In the genomic region with DNA sequence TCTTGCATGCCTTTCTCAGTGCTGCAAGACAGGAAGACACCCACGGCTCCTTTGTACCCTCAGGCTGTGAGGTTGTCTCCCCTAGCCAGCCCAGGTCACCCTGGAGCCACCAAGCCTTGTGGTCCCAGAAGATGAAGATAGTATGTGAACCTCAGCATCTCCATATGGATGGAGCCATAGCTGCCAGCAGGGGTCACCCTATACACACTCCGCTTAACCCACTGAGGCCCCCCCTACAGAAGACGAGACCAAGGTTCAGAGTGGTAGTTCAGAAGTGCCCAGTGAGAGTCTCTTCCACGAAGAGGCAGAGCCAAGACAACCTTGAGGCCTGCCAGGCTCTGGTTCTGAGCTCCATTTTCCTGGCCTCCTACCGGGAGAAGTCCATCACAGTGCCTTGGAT, we compare ENCODE assay signal across 13 mouse cellular contexts. TPM values are rescaled to one million over a fixed set of nuclear protein-coding genes. Genes with fewer than 3 reads are reported as not detected.
A peak's percentile ranks its signal among the peaks of the same experiment; 100 is the strongest.
DNase-seq lines count a peak whose midpoint lies in the region; ATAC-seq and TF ChIP-seq lines count a peak whose summit lies in the region.
"Had no signal": no experiment of that assay in that cellular context is flagged by ENCODE, and none has a peak within 500 bp of the region (broad histone marks: within the 10 kb centered on the region; RNA-seq: fewer than 3 reads in every experiment).

No protein-coding gene starts in this region.

- dilution Hi-C loops in CH12.LX (cut with MboI; ENCODE audit: extremely low pct_ligation_motif_present, extremely low pct_unique_long_range_greater_than_20kb, low sequenced_read_pairs) = no loop called here

- no peak overlapping the region for H3K27ac ChIP-seq in forebrain, embryonic 14.5 days (ENCODE audit: low read depth, low read length)
- no peak overlapping the region for H3K27ac ChIP-seq in forebrain, embryonic 10.5 days
- H3K27ac ChIP-seq in CH12.LX (ENCODE audit: insufficient read depth, low read depth) = no peak overlapping the region
- no peak overlapping the region for H3K27ac ChIP-seq in cortical plate, adult 2 months (ENCODE audit: insufficient read depth, low read length)
- no peak overlapping the region for H3K27ac ChIP-seq in neural tube, embryonic 15.5 days (replicated peaks)
- H3K27ac ChIP-seq: embryonic facial prominence, embryonic 12.5 days; limb, embryonic 15.5 days had no signal

- H3K4me2 ChIP-seq in forebrain, embryonic 14.5 days (ENCODE audit: low read length) = no peak overlapping the region
- H3K4me2 ChIP-seq in CH12.LX (ENCODE audit: insufficient read depth, low read depth, poor library complexity, severe bottlenecking) = no peak overlapping the region
- H3K4me2 ChIP-seq in neural tube, embryonic 15.5 days = no peak overlapping the region
- H3K4me2 ChIP-seq: embryonic facial prominence, embryonic 12.5 days; limb, embryonic 15.5 days had no signal

- TF ChIP-seq RAD21 in CH12.LX (IDR thresholded peaks at IDR 0.05; ENCODE audit: low read depth, low read length) = peak; percentile 55

- H3K4me3 ChIP-seq in forebrain, embryonic 14.5 days (ENCODE audit: low read depth, low read length) = no peak overlapping the region
- H3K4me3 ChIP-seq in forebrain, embryonic 10.5 days = no peak overlapping the region
- H3K4me3 ChIP-seq in CH12.LX (replicated peaks in 1 of 3; ENCODE audit: low read depth in 2 of 3, low read length in 2 of 3, poor library complexity in 1 of 3) = no peak overlapping the region
- H3K4me3 ChIP-seq in cortical plate, adult 2 months (ENCODE audit: insufficient read depth, low read length) = no peak overlapping the region
- H3K4me3 ChIP-seq in neural tube, embryonic 15.5 days (replicated peaks) = no peak overlapping the region
- H3K4me3 ChIP-seq: embryonic facial prominence, embryonic 12.5 days; limb, embryonic 15.5 days had no signal

- TF ChIP-seq POLR2A in CH12.LX (IDR thresholded peaks at IDR 0.05; ENCODE audit: low read depth, low read length) = no peak
- TF ChIP-seq POLR2A in cortical plate, adult 2 months (IDR thresholded peaks at IDR 0.05; ENCODE audit: extremely low read depth, insufficient read depth, low read length) = no peak

- no peaks in the 10 kb centered on the region for H3K27me3 ChIP-seq in forebrain, embryonic 14.5 days (replicated peaks; ENCODE audit: control insufficient read depth, insufficient read depth, low read length)
- no peaks in the 10 kb centered on the region for H3K27me3 ChIP-seq in forebrain, embryonic 10.5 days (ENCODE audit: poor library complexity, severe bottlenecking)
- peaks cover 72% of the 10 kb centered on the region for H3K27me3 ChIP-seq in CH12.LX (replicated peaks)
- H3K27me3 ChIP-seq in neural tube, embryonic 15.5 days (replicated peaks) = 0 out of 2 replicates have a peak, but pooled peaks cover 3% of the 10 kb centered on the region

- in situ Hi-C loops in CH12.LX (cut with MboI; ENCODE audit: low pct_ligation_motif_present, low pct_unique_long_range_greater_than_20kb, low sequenced_read_pairs) = loop anchor here (25.0 kb wide), 1 partner anchor 497 kb away; no protein-coding TSS in a partner anchor

- DNase-seq in forebrain, embryonic 14.5 days (ENCODE audit: low spot score) = peak; percentile 35
- no peak for DNase-seq in forebrain, embryonic 10.5 days (ENCODE audit: extremely low spot score, low spot score)
- peak; percentile 21 for DNase-seq in layer of hippocampus, adult 11-12 months (ENCODE audit: low spot score)
- DNase-seq in layer of hippocampus, adult 9-11 months = no peak
- DNase-seq in CH12.LX (ENCODE audit: extremely low read depth) = no peak
- DNase-seq in thymus, postnatal 36 days = no peak
- DNase-seq: thymus, postnatal 4 days had no signal

- no peaks in the 10 kb centered on the region for H3K79me2 ChIP-seq in CH12.LX (replicated peaks; ENCODE audit: control insufficient read depth, extremely low read depth, insufficient read depth, poor library complexity, severe bottlenecking)

- no peak for ATAC-seq in forebrain, embryonic 14.5 days
- ATAC-seq in neural tube, embryonic 15.5 days (ENCODE audit: low FRiP score) = no peak
- ATAC-seq: midbrain, embryonic 16.5 days had no signal

- H3K9ac ChIP-seq in forebrain, embryonic 14.5 days (ENCODE audit: low read length) = no peak overlapping the region
- no peak overlapping the region for H3K9ac ChIP-seq in CH12.LX (ENCODE audit: insufficient read depth, low read depth)
- no peak overlapping the region for H3K9ac ChIP-seq in neural tube, embryonic 15.5 days (replicated peaks)
- H3K9ac ChIP-seq: embryonic facial prominence, embryonic 12.5 days; limb, embryonic 15.5 days had no signal

- H3K36me3 ChIP-seq in forebrain, embryonic 14.5 days (ENCODE audit: control insufficient read depth, insufficient read depth, low read length) = no peaks in the 10 kb centered on the region
- H3K36me3 ChIP-seq in forebrain, embryonic 10.5 days (replicated peaks) = no peaks in the 10 kb centered on the region
- no peaks in the 10 kb centered on the region for H3K36me3 ChIP-seq in CH12.LX (replicated peaks in 1 of 2; ENCODE audit: control insufficient read depth in 1 of 2, insufficient read depth in 1 of 2, low read length in 1 of 2)
- no peaks in the 10 kb centered on the region for H3K36me3 ChIP-seq in neural tube, embryonic 15.5 days
- H3K36me3 ChIP-seq: embryonic facial prominence, embryonic 12.5 days; limb, embryonic 15.5 days had no signal

- WGBS in forebrain, embryonic 14.5 days = 59% methylated on average over 5 of the region's 5 CpGs
- 67% methylated on average over 5 of the region's 5 CpGs for WGBS in forebrain, embryonic 10.5 days
- WGBS in neural tube, embryonic 15.5 days = 65% methylated on average over 5 of the region's 5 CpGs

- no peaks in the 10 kb centered on the region for H3K4me1 ChIP-seq in forebrain, embryonic 14.5 days (ENCODE audit: control insufficient read depth, insufficient read depth, low read length)
- H3K4me1 ChIP-seq in forebrain, embryonic 10.5 days = no peaks in the 10 kb centered on the region
- H3K4me1 ChIP-seq in CH12.LX (ENCODE audit: control insufficient read depth in 1 of 2, insufficient read depth in 2 of 2) = no peaks in the 10 kb centered on the region
- no peaks in the 10 kb centered on the region for H3K4me1 ChIP-seq in cortical plate, adult 2 months (ENCODE audit: control insufficient read depth, insufficient read depth, low read length)
- no peaks in the 10 kb centered on the region for H3K4me1 ChIP-seq in neural tube, embryonic 15.5 days
- H3K4me1 ChIP-seq: embryonic facial prominence, embryonic 12.5 days; limb, embryonic 15.5 days had no signal

- no peaks in the 10 kb centered on the region for H3K9me3 ChIP-seq in forebrain, embryonic 14.5 days (replicated peaks; ENCODE audit: control insufficient read depth, low read length)
- H3K9me3 ChIP-seq in forebrain, embryonic 10.5 days = peaks cover 6% of the 10 kb centered on the region; the same call in 1 of the 2 replicates
- H3K9me3 ChIP-seq in CH12.LX (replicated peaks; ENCODE audit: low read length) = peaks cover 9% of the 10 kb centered on the region
- no peaks in the 10 kb centered on the region for H3K9me3 ChIP-seq in neural tube, embryonic 15.5 days (replicated peaks)
- H3K9me3 ChIP-seq: embryonic facial prominence, embryonic 12.5 days; limb, embryonic 15.5 days had no signal

- TF ChIP-seq EP300 in CH12.LX (IDR thresholded peaks at IDR 0.05; ENCODE audit: low read length) = no peak

- peak; percentile 12 to 63; a peak in 2 of 4 replicates for TF ChIP-seq CTCF in CH12.LX (conservative IDR thresholded peaks at IDR 0.05 in 1 of 2, IDR thresholded peaks at IDR 0.05 in 1 of 2; ENCODE audit: low read depth in 2 of 2, low read length in 2 of 2)
- peak; percentile 51 for TF ChIP-seq CTCF in cortical plate, adult 2 months (IDR thresholded peaks at IDR 0.05; ENCODE audit: extremely low read depth, insufficient read depth, low read length)

TF ChIP-seq in CH12.LX, 34 proteins besides CTCF, POLR2A, EP300 and RAD21 (continues in another document):
- TF ChIP-seq UBTF (IDR thresholded peaks at IDR 0.05; ENCODE audit: low read depth, low read length) (no peak), E2F4 (IDR thresholded peaks at IDR 0.05; ENCODE audit: insufficient replicate concordance, low read depth, low read length) (no peak), MAFK (IDR thresholded peaks at IDR 0.05; ENCODE audit: insufficient replicate concordance, low read length) (no peak)

RNA-seq across cellular contexts. Expression of a gene that starts 7.2 kb away (rescaled TPM):
- not detected in 2 replicates for polyA plus RNA-seq in forebrain, embryonic 14.5 days (2014; fragmentation: Nextera tagmentation; extraction: Ambion mirVana)
- polyA plus RNA-seq in forebrain, embryonic 10.5 days (2016; fragmentation: Nextera tagmentation; extraction: Ambion mirVana) = not detected in 2 replicates
- total RNA-seq in CH12.LX (2012; rRNA removed) (not detected in 2 replicates), CH12.LX (2014; rRNA removed) (not detected in 2 replicates)
- not detected in 2 replicates for polyA plus RNA-seq in CH12.LX (2012; ENCODE audit: insufficient read length, low read depth)
- not detected in 2 replicates for polyA plus RNA-seq in cortical plate, adult 2 months (2012; rRNA removed)
- not detected in 2 replicates for polyA plus RNA-seq in neural tube, embryonic 15.5 days (2015; fragmentation: Nextera tagmentation; extraction: Ambion mirVana)
- total RNA-seq: heart, adult 18-20 months had no signal
- polyA plus RNA-seq: embryonic facial prominence, embryonic 12.5 days; limb, embryonic 15.5 days; midbrain, embryonic 16.5 days had no signal

RNA-seq across cellular contexts. Expression of a gene that starts 10.2 kb away (rescaled TPM):
- 40.4 and 51.4 TPM in 2 replicates for polyA plus RNA-seq in forebrain, embryonic 14.5 days (2014; fragmentation: Nextera tagmentation; extraction: Ambion mirVana)
- 9.3 and 10.6 TPM in 2 replicates for polyA plus RNA-seq in forebrain, embryonic 10.5 days (2016; fragmentation: Nextera tagmentation; extraction: Ambion mirVana)
- total RNA-seq in CH12.LX (2012; rRNA removed) (not detected in 2 replicates), CH12.LX (2014; rRNA removed) (not detected in 2 replicates)
- not detected in 2 replicates for polyA plus RNA-seq in CH12.LX (2012; ENCODE audit: insufficient read length, low read depth)
- 440 and 441 TPM in 2 replicates for polyA plus RNA-seq in cortical plate, adult 2 months (2012; rRNA removed)
- 130 and 150 TPM in 2 replicates for polyA plus RNA-seq in neural tube, embryonic 15.5 days (2015; fragmentation: Nextera tagmentation; extraction: Ambion mirVana)

RNA-seq across cellular contexts. Expression of a gene that starts 50.5 kb away (rescaled TPM):
- polyA plus RNA-seq in forebrain, embryonic 14.5 days (2014; fragmentation: Nextera tagmentation; extraction: Ambion mirVana) = 2.1 and 3.0 TPM in 2 replicates
- polyA plus RNA-seq in forebrain, embryonic 10.5 days (2016; fragmentation: Nextera tagmentation; extraction: Ambion mirVana) = 0.19 and 0.23 TPM in 2 replicates
- total RNA-seq in CH12.LX (2012; rRNA removed) (not detected in 2 replicates), CH12.LX (2014; rRNA removed) (not detected in 2 replicates)
- polyA plus RNA-seq in CH12.LX (2012; ENCODE audit: insufficient read length, low read depth) = not detected in 2 replicates
- 10.9 and 11.0 TPM in 2 replicates for polyA plus RNA-seq in cortical plate, adult 2 months (2012; rRNA removed)
- polyA plus RNA-seq in neural tube, embryonic 15.5 days (2015; fragmentation: Nextera tagmentation; extraction: Ambion mirVana) = 0.82 TPM in 2 replicates

RNA-seq across cellular contexts. Expression of a gene that starts 51.9 kb away (rescaled TPM):
- polyA plus RNA-seq in forebrain, embryonic 14.5 days (2014; fragmentation: Nextera tagmentation; extraction: Ambion mirVana) = 1.7 and 1.9 TPM in 2 replicates
- 1.5 and 1.8 TPM in 2 replicates for polyA plus RNA-seq in forebrain, embryonic 10.5 days (2016; fragmentation: Nextera tagmentation; extraction: Ambion mirVana)
- total RNA-seq in CH12.LX (2012; rRNA removed) (1.1 and 3.2 TPM in 2 replicates), CH12.LX (2014; rRNA removed) (0.96 and 2.2 TPM in 2 replicates)
- polyA plus RNA-seq in CH12.LX (2012; ENCODE audit: insufficient read length, low read depth) = 0.41 TPM in 1 of 2 replicates, not detected in the other
- polyA plus RNA-seq in cortical plate, adult 2 months (2012; rRNA removed) = 20.4 and 26.2 TPM in 2 replicates
- polyA plus RNA-seq in neural tube, embryonic 15.5 days (2015; fragmentation: Nextera tagmentation; extraction: Ambion mirVana) = 5.9 and 6.6 TPM in 2 replicates

Comparison
In these comparisons a context has a peak if more than half of its experiments do, and no peak if none do; other contexts are left out.
1. DNase-seq: peak in forebrain, embryonic 14.5 days (single experiment) and layer of hippocampus, adult 11-12 months (single experiment); none in forebrain, embryonic 10.5 days (single experiment), layer of hippocampus, adult 9-11 months (single experiment), CH12.LX (single experiment) and thymus, postnatal 36 days (0 of 2).
2. RNA of a gene that starts 10.2 kb away (polyA plus RNA-seq): 440 to 441 TPM in cortical plate, adult 2 months, 130 to 150 TPM in neural tube, embryonic 15.5 days, 40.4 to 51.4 TPM in forebrain, embryonic 14.5 days and 9.3 to 10.6 TPM in forebrain, embryonic 10.5 days; not detected in CH12.LX; every median in the first group is over 10 times any median in the second.